Mouse (Mus musculus) CH12.LX (cell line): ENCODE data around the gene D630003M21Rik. TPM values are rescaled to one million over a fixed set of nuclear protein-coding genes. Genes with fewer than 3 reads are reported as not detected.

Experiments used
- DNase-seq: peaks from one replicate; pipeline ENCODE4 v3.0.0-alpha.2; 2013; ENCODE audit errors: extremely low read depth
- H3K27ac ChIP-seq: 2 replicates; pipeline ENCODE4 v1.5.1; 2012; ENCODE audit warnings: low read depth, mild to moderate bottlenecking, control low read depth, moderate library complexity; ENCODE audit not compliant: insufficient read depth
- H3K27me3 ChIP-seq: replicated peaks from 2 replicates; pipeline ENCODE3; 2012; ENCODE audit warnings: inconsistent platforms
- H3K36me3 ChIP-seq, 2 experiments: replicated peaks in 1 of 2; 2 replicates each; pipeline versions ENCODE3 to v1.6.1; 2012; ENCODE audit warnings: inconsistent platforms in 1 of 2, low read length in 1 of 2, mild to moderate bottlenecking in 1 of 2, mixed read lengths in 1 of 2, moderate library complexity in 1 of 2; ENCODE audit not compliant: control insufficient read depth in 1 of 2, insufficient read depth in 1 of 2
- H3K4me1 ChIP-seq, 2 experiments: 2 replicates each; pipeline ENCODE4 v1.6.1; 2012; ENCODE audit warnings: inconsistent platforms in 1 of 2, moderate library complexity in 1 of 2; ENCODE audit not compliant: insufficient read depth in 2 of 2, control insufficient read depth in 1 of 2
- H3K4me2 ChIP-seq: 2 replicates; pipeline ENCODE4 v1.6.1; 2012; ENCODE audit warnings: low read depth, mild to moderate bottlenecking, control low read depth; ENCODE audit not compliant: poor library complexity, insufficient read depth, severe bottlenecking
- H3K4me3 ChIP-seq, 3 experiments: fragments of 150-350 bp in 1 of 3; sonication (generic) in 1 of 3; replicated peaks in 1 of 3; 2 replicates each; pipeline versions ENCODE3 to v1.5.1; 2011 to 2012; ENCODE audit warnings: low read depth in 2 of 3, low read length in 2 of 3, mild to moderate bottlenecking in 2 of 3, moderate library complexity in 2 of 3, control low read depth in 1 of 3, improper control_type of control experiment in 1 of 3, inconsistent platforms in 1 of 3, mixed read lengths in 1 of 3; ENCODE audit not compliant: poor library complexity in 1 of 3
- H3K79me2 ChIP-seq: replicated peaks from 2 replicates; pipeline ENCODE4 v1.6.1; 2012; ENCODE audit warnings: mild to moderate bottlenecking, moderate library complexity; ENCODE audit not compliant: control insufficient read depth, poor library complexity, insufficient read depth, severe bottlenecking; ENCODE audit errors: extremely low read depth
- H3K9ac ChIP-seq: 2 replicates; pipeline ENCODE4 v1.6.1; 2012; ENCODE audit warnings: low read depth, mild to moderate bottlenecking, control low read depth, moderate library complexity; ENCODE audit not compliant: insufficient read depth
- H3K9me3 ChIP-seq: replicated peaks from 2 replicates; pipeline ENCODE3; 2012; ENCODE audit warnings: low read length, inconsistent platforms, mixed read lengths
- CHD1 ChIP-seq: IDR thresholded peaks from 2 replicates; pipeline ENCODE4 v1.6.1; 2012; ENCODE audit warnings: low read depth, low read length, improper control_type of control experiment, inconsistent platforms
- CTCF ChIP-seq, 2 experiments: IDR thresholded peaks in 1 of 2; conservative IDR thresholded peaks in 1 of 2; 2 replicates each; pipeline ENCODE4 v1.5.1; 2011 to 2012; ENCODE audit warnings: low read depth in 2 of 2, low read length in 2 of 2, improper control_type of control experiment in 1 of 2, inconsistent platforms in 1 of 2, mild to moderate bottlenecking in 1 of 2, moderate library complexity in 1 of 2
- EP300 ChIP-seq: IDR thresholded peaks from 2 replicates; pipeline ENCODE4 v1.6.1; 2011; ENCODE audit warnings: low read length, improper control_type of control experiment
- JUN ChIP-seq: IDR thresholded peaks from 2 replicates; pipeline ENCODE4 v1.6.1; 2011; ENCODE audit warnings: low read depth, mild to moderate bottlenecking, low read length, improper control_type of control experiment, moderate library complexity; ENCODE audit not compliant: insufficient read depth
- JUND ChIP-seq: conservative IDR thresholded peaks from 2 replicates; pipeline ENCODE4 v1.6.1; 2011; ENCODE audit warnings: low read depth, low read length, improper control_type of control experiment
- KAT2A ChIP-seq: IDR thresholded peaks from 2 replicates; pipeline ENCODE4 v1.6.1; 2012; ENCODE audit warnings: low read length, improper control_type of control experiment, inconsistent platforms; ENCODE audit not compliant: insufficient replicate concordance
- MAFK ChIP-seq: IDR thresholded peaks from 2 replicates; pipeline ENCODE4 v1.6.1; 2011; ENCODE audit warnings: low read length, improper control_type of control experiment; ENCODE audit not compliant: insufficient replicate concordance
- MAX ChIP-seq: IDR thresholded peaks from 2 replicates; pipeline ENCODE4 v1.6.1; 2011; ENCODE audit warnings: low read length, improper control_type of control experiment
- MAZ ChIP-seq: IDR thresholded peaks from 2 replicates; pipeline ENCODE4 v1.6.1; 2012; ENCODE audit warnings: low read depth, mild to moderate bottlenecking, inconsistent platforms, low read length, improper control_type of control experiment, moderate library complexity
- MEF2A ChIP-seq: IDR thresholded peaks from 2 replicates; pipeline ENCODE4 v1.6.1; 2014; ENCODE audit warnings: low read depth, mild to moderate bottlenecking, inconsistent platforms, low read length, improper control_type of control experiment, borderline replicate concordance
- MXI1 ChIP-seq: IDR thresholded peaks from 2 replicates; pipeline ENCODE4 v1.6.1; 2011; ENCODE audit warnings: mild to moderate bottlenecking, low read depth, low read length, improper control_type of control experiment
- MYC ChIP-seq: IDR thresholded peaks from 2 replicates; pipeline ENCODE4 v1.6.1; 2011; ENCODE audit warnings: low read depth, mild to moderate bottlenecking, improper control_type of control experiment, low read length
- NELFE ChIP-seq: IDR thresholded peaks from 2 replicates; pipeline ENCODE4 v1.6.1; 2011; ENCODE audit warnings: low read depth, low read length, improper control_type of control experiment
- NRF1 ChIP-seq: IDR thresholded peaks from 2 replicates; pipeline ENCODE4 v1.6.1; 2014; ENCODE audit warnings: low read depth, mild to moderate bottlenecking, inconsistent platforms, low read length, improper control_type of control experiment, moderate library complexity
- PAX5 ChIP-seq: IDR thresholded peaks from 2 replicates; pipeline ENCODE4 v1.6.1; 2012; ENCODE audit warnings: low read length, inconsistent platforms, mixed read lengths
- POLR2A ChIP-seq: IDR thresholded peaks from 2 replicates; pipeline ENCODE4 v1.6.1; 2011; ENCODE audit warnings: low read depth, mild to moderate bottlenecking, improper control_type of control experiment, low read length
- POLR2AphosphoS2 ChIP-seq: IDR thresholded peaks from 2 replicates; pipeline ENCODE4 v1.6.1; 2011; ENCODE audit warnings: low read depth, low read length, improper control_type of control experiment
- RAD21 ChIP-seq: IDR thresholded peaks from 2 replicates; pipeline ENCODE4 v1.6.1; 2011; ENCODE audit warnings: low read depth, mild to moderate bottlenecking, low read length, improper control_type of control experiment, moderate library complexity
- RCOR1 ChIP-seq: conservative IDR thresholded peaks from 2 replicates; pipeline ENCODE4 v1.6.1; 2012; ENCODE audit warnings: low read depth, mild to moderate bottlenecking, inconsistent platforms, low read length, improper control_type of control experiment
- SIN3A ChIP-seq: IDR thresholded peaks from 2 replicates; pipeline ENCODE4 v1.6.1; 2012; ENCODE audit warnings: low read length, improper control_type of control experiment, inconsistent platforms
- SMC3 ChIP-seq: IDR thresholded peaks from 2 replicates; pipeline ENCODE4 v1.6.1; 2011; ENCODE audit warnings: low read depth, low read length, improper control_type of control experiment
- TBP ChIP-seq: conservative IDR thresholded peaks from 2 replicates; pipeline ENCODE4 v1.6.1; 2011; ENCODE audit warnings: low read depth, low read length, improper control_type of control experiment
- USF1 ChIP-seq: IDR thresholded peaks from 2 replicates; pipeline ENCODE4 v1.6.1; 2014; ENCODE audit warnings: low read depth, mild to moderate bottlenecking, inconsistent platforms, low read length, improper control_type of control experiment
- USF2 ChIP-seq: conservative IDR thresholded peaks from 2 replicates; pipeline ENCODE4 v1.6.1; 2011; ENCODE audit warnings: low read depth, low read length, improper control_type of control experiment
- ZC3H11A ChIP-seq: IDR thresholded peaks from 2 replicates; pipeline ENCODE4 v1.6.1; 2012; ENCODE audit warnings: low read depth, mild to moderate bottlenecking, inconsistent platforms, low read length, improper control_type of control experiment
- ZNF384 ChIP-seq: IDR thresholded peaks from 2 replicates; pipeline ENCODE4 v1.6.1; 2012; ENCODE audit warnings: low read depth, low read length, improper control_type of control experiment, inconsistent platforms
- dilution Hi-C: fragments of 300-500 bp; cut with MboI; formaldehyde crosslinking; loops from 2 replicates; pipeline ENCODE4 v1.14.3; 2020; ENCODE audit warnings: low sequenced_read_pairs; ENCODE audit not compliant: extremely low pct_unique_long_range_greater_than_20kb, extremely low pct_ligation_motif_present
- in situ Hi-C: fragments of 300-500 bp; cut with MboI; formaldehyde crosslinking; loops from 3 replicates; pipeline ENCODE4 v1.14.3; 2019; ENCODE audit warnings: low sequenced_read_pairs, low pct_ligation_motif_present, low pct_unique_long_range_greater_than_20kb, mixed read lengths
- polyA plus RNA-seq: library from polyadenylated mRNA; unstranded; fragments of >175 nt; gene quantifications from 2 replicates; pipeline ENCODE4 v1.2.1, GENCODE M21; 2012; ENCODE audit warnings: low read depth; ENCODE audit not compliant: insufficient read length
- total RNA-seq, 2 experiments: library from RNA; depleted of rRNA; stranded (reverse); fragments of 300-350 nt in 1 of 2; fragments of >200 nt in 1 of 2; gene quantifications; 2 replicates each; pipeline ENCODE4 v1.2.3; 2012 to 2014

The D630003M21Rik gene
- total and polyA plus RNA-seq, 3 experiments: 0.23 to 1.4 (median 0.93) TPM

DNA sequence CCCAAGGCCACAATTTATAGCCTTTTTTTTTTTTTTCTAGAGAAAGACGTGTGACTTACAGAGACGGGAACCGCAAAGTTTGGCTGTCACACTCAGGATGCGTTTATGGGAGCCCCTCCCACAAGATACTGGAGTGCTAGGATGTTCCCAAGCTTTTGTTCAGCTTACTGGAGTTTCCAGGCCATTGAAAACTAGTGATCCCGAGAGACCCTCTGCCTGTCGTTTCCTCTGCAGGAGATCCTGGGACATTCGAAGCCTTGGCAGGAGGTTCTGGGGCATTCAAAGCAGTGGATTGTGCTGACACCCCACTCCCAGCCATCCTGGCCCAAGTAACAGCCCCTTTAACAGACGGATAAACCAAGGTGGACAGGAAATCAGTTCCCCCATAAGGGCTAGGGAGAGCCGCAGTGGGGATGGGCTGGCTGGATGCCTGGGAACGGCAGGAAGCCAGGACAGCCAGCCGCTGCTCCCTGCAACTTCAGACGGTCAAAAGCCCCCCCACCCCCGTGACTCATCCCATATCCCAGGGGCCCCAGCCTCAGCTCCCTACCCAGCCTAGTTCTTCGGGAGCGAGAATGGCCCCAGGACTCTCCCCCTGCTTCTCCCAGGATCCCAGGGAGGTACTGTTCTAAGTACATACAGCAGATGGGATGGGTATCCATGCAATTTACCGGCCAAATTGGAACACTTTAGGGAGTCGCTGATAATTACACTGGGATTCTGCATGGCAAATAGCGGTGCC is 49.5 kb downstream of the D630003M21Rik start:
- H3K79me2 ChIP-seq: no peaks in the 10 kb centered on the region
- H3K4me3 ChIP-seq: no peak overlapping the region
- peaks cover 36% of the 10 kb centered on the region for H3K27me3 ChIP-seq
- H3K27ac ChIP-seq: no peak overlapping the region
- H3K9ac ChIP-seq: no peak overlapping the region
- TF ChIP-seq RAD21: no peak
- no peak for TF ChIP-seq RCOR1
- no peak for TF ChIP-seq JUND
- no peak for TF ChIP-seq EP300
- no peak for TF ChIP-seq TBP
- TF ChIP-seq POLR2A: no peak
- TF ChIP-seq MAFK: no peak
- TF ChIP-seq MAX: no peak
- no peak for TF ChIP-seq USF1
- TF ChIP-seq MAZ: no peak
- TF ChIP-seq PAX5: no peak
- in situ Hi-C loops: no loop called here
- no peak overlapping the region for H3K4me2 ChIP-seq
- dilution Hi-C loops: no loop called here
- no peaks in the 10 kb centered on the region for H3K36me3 ChIP-seq
- H3K4me1 ChIP-seq: peaks cover 12 to 29% of the 10 kb centered on the region in 2 experiments
- DNase-seq: no peak
- H3K9me3 ChIP-seq: peaks cover 12% of the 10 kb centered on the region

DNA sequence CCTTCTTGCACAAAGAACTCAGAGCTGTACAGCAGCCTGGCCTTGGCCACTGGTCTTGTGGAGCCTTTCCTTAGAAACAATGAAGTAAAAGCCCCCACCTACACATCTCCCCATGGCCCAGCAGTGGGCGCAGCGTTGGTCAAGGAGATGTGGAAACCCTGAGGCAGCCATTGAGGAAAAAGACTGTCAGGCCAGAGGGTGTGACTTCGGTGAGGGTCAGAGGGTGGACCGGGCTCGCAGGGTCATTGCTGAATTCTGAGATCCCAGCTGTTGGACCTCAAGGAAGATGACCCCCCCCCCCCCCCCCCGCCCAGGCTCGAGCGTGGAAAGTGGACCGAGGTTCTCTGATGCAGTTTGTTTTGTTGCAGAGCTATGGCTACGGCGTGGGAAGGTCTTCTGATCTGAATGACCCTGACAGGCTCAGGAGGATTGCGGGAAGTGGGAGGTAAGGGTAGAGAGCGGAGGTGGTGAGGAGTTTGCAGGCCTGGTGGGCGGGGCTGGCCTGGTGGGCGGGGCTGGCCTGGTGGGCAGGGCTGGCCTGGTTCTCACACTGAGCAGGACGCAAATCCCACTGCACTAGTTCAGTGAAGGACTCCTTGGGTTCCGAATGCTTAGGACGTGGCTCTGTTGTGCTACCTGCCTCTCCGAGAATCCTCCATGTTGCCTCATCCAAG is 50.2 kb downstream of the D630003M21Rik start:
- H3K79me2 ChIP-seq: no peaks in the 10 kb centered on the region
- no peak overlapping the region for H3K4me2 ChIP-seq
- H3K9ac ChIP-seq: no peak overlapping the region
- H3K9me3 ChIP-seq: peaks cover 12% of the 10 kb centered on the region
- dilution Hi-C loops (no loop called here), in situ Hi-C loops (no loop called here)
- H3K4me1 ChIP-seq: peaks cover 16 to 36% of the 10 kb centered on the region in 2 experiments
- no peaks in the 10 kb centered on the region for H3K36me3 ChIP-seq
- no peak overlapping the region for H3K4me3 ChIP-seq
- H3K27ac ChIP-seq: no peak overlapping the region
- TF ChIP-seq JUN (no peak), POLR2A (no peak), POLR2AphosphoS2 (no peak), RAD21 (no peak), ZC3H11A (no peak), MEF2A (no peak), ZNF384 (no peak), TBP (no peak), USF2 (no peak), MYC (no peak), CTCF (conservative IDR thresholded peaks at IDR 0.05 in 1 of 2, IDR thresholded peaks at IDR 0.05 in 1 of 2; ENCODE audit: low read depth in 2 of 2, low read length in 2 of 2) (no peak), MXI1 (no peak), SMC3 (no peak), NRF1 (no peak), NELFE (no peak), CHD1 (no peak), SIN3A (no peak), MAX (no peak), RCOR1 (no peak), KAT2A (no peak)
- peaks cover 40% of the 10 kb centered on the region for H3K27me3 ChIP-seq
- no peak for DNase-seq
